Mouse (Mus musculus): ENCODE data around the gene Clec16a.

Gene Clec16a

GRCm38 (mm10) chr16:10570708-10571107, 25.6 kb downstream of the Clec16a start:
- in situ Hi-C loops (cut with MboI; ENCODE audit: unreplicated experiment in 2 of 2), result loop anchor here (5.0 to 25.0 kb wide), 4 partner anchors 277 to 842 kb away; no protein-coding TSS in a partner anchor

- in situ Hi-C loops (cut with MboI; ENCODE audit: unreplicated experiment in 2 of 2), result loop anchor here (5.0 to 25.0 kb wide), 4 partner anchors 275 to 840 kb away; no protein-coding TSS in a partner anchor
Observed at GRCm38 (mm10) chr16:10571820-10572219, 26.7 kb downstream of the Clec16a start.

GRCm38 (mm10) chr16:10574936-10575335, 29.8 kb downstream of the Clec16a start:
- in situ Hi-C loops (cut with MboI; ENCODE audit: unreplicated experiment in 2 of 2), result loop anchor here (5.0 to 25.0 kb wide), 6 partner anchors 52 to 837 kb away; partner anchors contain the start of genes Socs1 (in 1 of the 2) and Tnp2 (in 1 of the 2)

GRCm38 (mm10) chr16:10575915-10576314, 30.8 kb downstream of the Clec16a start:
- in situ Hi-C loops (cut with MboI; ENCODE audit: unreplicated experiment in 2 of 2), result loop anchor here (5.0 kb wide), 2 partner anchors 51 to 211 kb away; partner anchors contain the start of genes Socs1 (in 1 of the 2) and Tnp2 (in 1 of the 2)

GRCm38 (mm10) chr16:10577548-10577947, 32.4 kb downstream of the Clec16a start:
- in situ Hi-C loops (cut with MboI; ENCODE audit: unreplicated experiment in 2 of 2), result loop anchor here (5.0 kb wide), 2 partner anchors 50 to 210 kb away; partner anchors contain the start of genes Socs1 (in 1 of the 2) and Tnp2 (in 1 of the 2)

- in situ Hi-C loops (cut with MboI; ENCODE audit: unreplicated experiment in 2 of 2), result loop anchor here (5.0 kb wide), 2 partner anchors 49 to 209 kb away; partner anchors contain the start of genes Socs1 (in 1 of the 2) and Tnp2 (in 1 of the 2)
Observed at GRCm38 (mm10) chr16:10578376-10578775, 33.2 kb downstream of the Clec16a start.

GRCm38 (mm10) chr16:10581234-10581898, 36.2 kb downstream of the Clec16a start:
- in situ Hi-C loops (cut with MboI; ENCODE audit: unreplicated experiment in 2 of 2), result no loop called here

- in situ Hi-C loops (cut with MboI; ENCODE audit: unreplicated experiment in 2 of 2), result no loop called here
Observed at GRCm38 (mm10) chr16:10585165-10585564, 40.0 kb downstream of the Clec16a start.

GRCm38 (mm10) chr16:10586546-10586945, 41.4 kb downstream of the Clec16a start:
- in situ Hi-C loops (cut with MboI; ENCODE audit: unreplicated experiment in 2 of 2), result no loop called here

GRCm38 (mm10) chr16:10599888-10600740, 55.0 kb downstream of the Clec16a start:
- in situ Hi-C loops (cut with MboI; ENCODE audit: unreplicated experiment in 2 of 2), result no loop called here

GRCm38 (mm10) chr16:10607802-10608201, 62.7 kb downstream of the Clec16a start:
- in situ Hi-C loops (cut with MboI; ENCODE audit: unreplicated experiment in 2 of 2), result no loop called here

- in situ Hi-C loops (cut with MboI; ENCODE audit: unreplicated experiment in 2 of 2), result no loop called here
Observed at GRCm38 (mm10) chr16:10609921-10610320, 64.8 kb downstream of the Clec16a start.

- in situ Hi-C loops (cut with MboI; ENCODE audit: unreplicated experiment in 2 of 2), result no loop called here
Observed at GRCm38 (mm10) chr16:10610801-10611200, 65.7 kb downstream of the Clec16a start.

GRCm38 (mm10) chr16:10611306-10611705, 66.2 kb downstream of the Clec16a start:
- in situ Hi-C loops (cut with MboI; ENCODE audit: unreplicated experiment in 2 of 2), result no loop called here

- in situ Hi-C loops (cut with MboI; ENCODE audit: unreplicated experiment in 2 of 2), result no loop called here
Observed at GRCm38 (mm10) chr16:10613996-10614395, 68.9 kb downstream of the Clec16a start.

GRCm38 (mm10) chr16:10620961-10621614, 75.9 kb downstream of the Clec16a start:
- in situ Hi-C loops (cut with MboI; ENCODE audit: unreplicated experiment in 2 of 2), result no loop called here

- in situ Hi-C loops (cut with MboI; ENCODE audit: unreplicated experiment in 2 of 2), result no loop called here
Observed at GRCm38 (mm10) chr16:10621710-10622109, 76.6 kb downstream of the Clec16a start.

GRCm38 (mm10) chr16:10626116-10626515, 81.0 kb downstream of the Clec16a start:
- in situ Hi-C loops (cut with MboI; ENCODE audit: unreplicated experiment in 2 of 2), result loop anchor here in 1 of 2 experiments (5.0 kb wide), 1 partner anchor 49 kb away; no protein-coding TSS in a partner anchor

- in situ Hi-C loops (cut with MboI; ENCODE audit: unreplicated experiment in 2 of 2), result loop anchor here in 1 of 2 experiments (5.0 kb wide), 1 partner anchor 50 kb away; no protein-coding TSS in a partner anchor
Observed at GRCm38 (mm10) chr16:10627136-10627668, 82.1 kb downstream of the Clec16a start.

GRCm38 (mm10) chr16:10628030-10628555, 83.0 kb downstream of the Clec16a start:
- in situ Hi-C loops (cut with MboI; ENCODE audit: unreplicated experiment in 2 of 2), result loop anchor here in 1 of 2 experiments (5.0 kb wide), 1 partner anchor 51 kb away; no protein-coding TSS in a partner anchor

Data from v-Abl transformed pro-B cells (cell line).